Mouse (Mus musculus) erythroblast, adult 5-6 weeks (primary cell): Measurements from ENCODE around the gene Psmd2. TPM values are rescaled to one million over a fixed set of nuclear protein-coding genes. Genes with fewer than 3 reads are reported as not detected.
A peak's percentile ranks its signal among the peaks of the same experiment; 100 is the strongest.

Experiments used
- ATAC-seq: replicated peaks from 2 replicates; pipeline ENCODE4 v1.8.0; 2016; ENCODE audit warnings: moderate number of reproducible peaks, mild to moderate bottlenecking, moderate TSS enrichment, inconsistent platforms; ENCODE audit not compliant: poor library complexity, low FRiP score, severe bottlenecking
- total RNA-seq, 2 experiments: library from RNA; stranded (forward) in 1 of 2; stranded (reverse) in 1 of 2; fragments of 150-400 nt in 1 of 2; fragments of 200-764, 138-1000 nt in 1 of 2; gene quantifications; 2 replicates each; pipeline versions ENCODE4 v1.2.3 to v1.2.4; 2015 to 2017; ENCODE audit warnings: low replicate concordance in 2 of 2

The Psmd2 gene
- 27.9 and 60.4 TPM in 2 replicates for total RNA-seq (2015; ENCODE audit: low replicate concordance)
- total RNA-seq (2017; ENCODE audit: low replicate concordance) = 82.0 and 97.2 TPM in 2 replicates

- peak; percentile 99 for ATAC-seq
Measured at GRCm38 (mm10) chr16:20651076-20651946, at the start of gene Psmd2. Psmd2 (plus strand) TSS chr16:20651652.

- ATAC-seq = no peak
Measured at GRCm38 (mm10) chr16:20604705-20605104, 46.7 kb upstream of the Psmd2 start.

GRCm38 (mm10) chr16:20610501-20611356 lies 40.7 kb upstream of the Psmd2 start:
- ATAC-seq = peak; percentile 56

GRCm38 (mm10) chr16:20611357-20612227 lies 39.9 kb upstream of the Psmd2 start, which contains the start of the genes Eef1akmt4, Gm49333 and Alg3:
Eef1akmt4 (plus strand) TSS chr16:20611593.
Gm49333 (plus strand) TSS chr16:20611610.
Alg3 (minus strand) TSS chr16:20611735.
- peak; percentile 99 for ATAC-seq

- ATAC-seq = no peak
Measured at GRCm38 (mm10) chr16:20619541-20620398, 31.7 kb upstream of the Psmd2 start.

- no peak for ATAC-seq
Measured at GRCm38 (mm10) chr16:20620399-20620735, 31.1 kb upstream of the Psmd2 start.

- ATAC-seq = no peak
Measured at GRCm38 (mm10) chr16:20620751-20621190, 30.7 kb upstream of the Psmd2 start.

GRCm38 (mm10) chr16:20621191-20621990 lies 30.1 kb upstream of the Psmd2 start, which contains the start of gene Camk2n2:
Camk2n2 (minus strand) TSS chr16:20621287.
- ATAC-seq = peak; percentile 67

- ATAC-seq = no peak
Measured at GRCm38 (mm10) chr16:20621991-20622685, 29.3 kb upstream of the Psmd2 start.

GRCm38 (mm10) chr16:20623211-20623610 lies 28.2 kb upstream of the Psmd2 start:
- ATAC-seq = no peak

GRCm38 (mm10) chr16:20628871-20629391 lies 22.5 kb upstream of the Psmd2 start:
- no peak for ATAC-seq

GRCm38 (mm10) chr16:20629731-20630634 lies 21.5 kb upstream of the Psmd2 start, which contains the start of gene Ece2:
Ece2 (plus strand) TSS chr16:20629828.
- peak; percentile 47; the same call in 1 of the 2 replicates for ATAC-seq

GRCm38 (mm10) chr16:20637410-20637809 lies 14.0 kb upstream of the Psmd2 start:
- ATAC-seq = 0 out of 2 replicates have a peak, but pooled peaks have one; percentile 51

GRCm38 (mm10) chr16:20638367-20638766 lies 13.1 kb upstream of the Psmd2 start:
- ATAC-seq = no peak

- no peak for ATAC-seq
Measured at GRCm38 (mm10) chr16:20642161-20642560, 9.3 kb upstream of the Psmd2 start.

- no peak for ATAC-seq
Measured at GRCm38 (mm10) chr16:20643911-20644310, 7.5 kb upstream of the Psmd2 start.
